Mouse (Mus musculus) neural tube, embryonic 14.5 days (tissue): ENCODE data around the gene Olfr1462. TPM values are rescaled to one million over a fixed set of nuclear protein-coding genes. Genes with fewer than 3 reads are reported as not detected.

Source experiments
- ATAC-seq: fragments of 200-750 bp; cut with Nextera tagmentation; 2 replicates; pipeline ENCODE4 v1.8.0; 2017; ENCODE audit warnings: low read depth, mild to moderate bottlenecking, moderate TSS enrichment, moderate library complexity
- H3K27ac ChIP-seq: fragments of 300-500 bp; sonication (generic); 2 replicates; pipeline ENCODE4 v1.5.1; 2014; ENCODE audit warnings: low read depth, mild to moderate bottlenecking, control low read depth, low read length, moderate library complexity, mixed read lengths
- H3K27me3 ChIP-seq: fragments of 300-500 bp; sonication (generic); 2 replicates; pipeline ENCODE4 v1.6.1; 2014; ENCODE audit warnings: low read length; ENCODE audit not compliant: control insufficient read depth, insufficient read depth
- H3K36me3 ChIP-seq: fragments of 300-500 bp; sonication (generic); 2 replicates; pipeline ENCODE4 v1.6.1; 2014; ENCODE audit warnings: low read length, mixed read lengths; ENCODE audit not compliant: control insufficient read depth, insufficient read depth
- H3K4me1 ChIP-seq: fragments of 300-500 bp; sonication (generic); 2 replicates; pipeline ENCODE4 v1.6.1; 2014; ENCODE audit warnings: low read length; ENCODE audit not compliant: control insufficient read depth, insufficient read depth
- H3K4me2 ChIP-seq: fragments of 300-500 bp; sonication (generic); 2 replicates; pipeline ENCODE4 v1.6.1; 2014; ENCODE audit warnings: mild to moderate bottlenecking, low read depth, low read length, control low read depth
- H3K4me3 ChIP-seq: fragments of 300-500 bp; sonication (generic); 2 replicates; pipeline ENCODE4 v1.5.1; 2014; ENCODE audit warnings: low read depth, low read length, control low read depth, mixed read lengths
- H3K9ac ChIP-seq: fragments of 300-500 bp; sonication (generic); replicated peaks from 2 replicates; pipeline ENCODE4 v1.6.1; 2014; ENCODE audit warnings: low read depth, mild to moderate bottlenecking, control low read depth, low read length, mixed read lengths
- H3K9me3 ChIP-seq: fragments of 300-500 bp; sonication (generic); 2 replicates; pipeline ENCODE4 v1.6.1; 2016; ENCODE audit warnings: low read length; ENCODE audit not compliant: control insufficient read depth
- WGBS: fragments of 180-500 bp; shearing (Covaris S2); extraction: QIAGEN DNeasy Blood & Tissue Kit; methylation state at CpG from one replicate; pipeline ENCODE4 v1.1.7; 2014; 5-methylcytosine and 5-hydroxymethylcytosine counted together
- polyA plus RNA-seq: library from polyadenylated mRNA; unstranded; fragments of >200 nt; fragmentation: Nextera tagmentation; extraction: Ambion mirVana; gene quantifications from 2 replicates; pipeline ENCODE4 v1.2.1, GENCODE M21; 2014

The Olfr1462 gene
- polyA plus RNA-seq = not detected in 2 replicates

DNA sequence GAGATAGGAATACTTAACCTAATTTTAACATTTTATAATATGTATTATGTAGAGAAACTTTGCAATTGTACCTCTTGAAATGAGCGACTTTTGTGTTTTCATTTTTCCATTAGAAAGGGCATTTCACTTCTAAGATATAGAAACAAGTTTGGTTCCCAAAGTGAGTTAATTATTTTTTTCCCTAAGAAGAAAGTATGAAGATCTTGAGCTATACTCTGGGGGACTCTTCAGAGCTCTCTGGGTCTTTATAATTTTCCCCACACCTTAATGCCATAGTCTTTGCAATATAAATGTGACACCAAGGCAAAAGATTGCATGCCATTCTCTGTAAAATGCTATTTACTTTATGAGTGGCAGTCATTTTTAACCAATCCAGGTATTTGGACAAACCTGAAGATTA lies at the start of gene Olfr1462:
Olfr1462 (plus strand) TSS at position 301 of the 400 bp plus-strand sequence.
- H3K36me3 ChIP-seq = no peaks in the 10 kb centered on the region
- H3K9ac ChIP-seq = no peak within 1 kb of the TSS
- H3K27me3 ChIP-seq = no peaks in the 10 kb centered on the region
- no peak within 1 kb of the TSS for H3K4me3 ChIP-seq
- H3K4me1 ChIP-seq = no peaks in the 10 kb centered on the region
- 0 out of 2 replicates have a peak, but pooled peaks cover 4% of the 10 kb centered on the region for H3K9me3 ChIP-seq
- ATAC-seq = no peak
- no peak within 1 kb of the TSS for H3K27ac ChIP-seq
- 85% methylated on average over 1 of the region's 1 CpGs for WGBS
- H3K4me2 ChIP-seq = no peak within 1 kb of the TSS

- 76% methylated on average over 1 of the region's 1 CpGs for WGBS
- Histone ChIP-seq H3K9ac (no peak within 1 kb of the TSS), H3K9me3 (peaks cover 6% of the 10 kb centered on the region; the same call in 1 of the 2 replicates), H3K4me2 (no peak within 1 kb of the TSS), H3K4me1 (no peaks in the 10 kb centered on the region), H3K27me3 (no peaks in the 10 kb centered on the region), H3K4me3 (no peak within 1 kb of the TSS), H3K36me3 (no peaks in the 10 kb centered on the region), H3K27ac (no peak within 1 kb of the TSS)
- no peak for ATAC-seq
These were observed 36.1 kb upstream of the Olfr1462 start, which contains the start of gene Olfr1459 for GRCm38 (mm10) chr19:13149449-13149848. Gene Olfr1459, minus strand, starts transcription at chr19:13149549.

- no peaks in the 10 kb centered on the region for H3K27me3 ChIP-seq
- H3K4me2 ChIP-seq = no peak within 1 kb of the TSS
- H3K27ac ChIP-seq = no peak within 1 kb of the TSS
- no peaks in the 10 kb centered on the region for H3K36me3 ChIP-seq
- H3K4me3 ChIP-seq = no peak within 1 kb of the TSS
- no peaks in the 10 kb centered on the region for H3K4me1 ChIP-seq
- no peak within 1 kb of the TSS for H3K9ac ChIP-seq
- no peaks in the 10 kb centered on the region for H3K9me3 ChIP-seq
- 56% methylated on average over 1 of the region's 1 CpGs for WGBS
- ATAC-seq = no peak
These were observed 22.8 kb upstream of the Olfr1462 start, which contains the start of gene Olfr1461 for GRCm38 (mm10) chr19:13162700-13163099. Gene Olfr1461, plus strand, starts transcription at chr19:13163000.

DNA sequence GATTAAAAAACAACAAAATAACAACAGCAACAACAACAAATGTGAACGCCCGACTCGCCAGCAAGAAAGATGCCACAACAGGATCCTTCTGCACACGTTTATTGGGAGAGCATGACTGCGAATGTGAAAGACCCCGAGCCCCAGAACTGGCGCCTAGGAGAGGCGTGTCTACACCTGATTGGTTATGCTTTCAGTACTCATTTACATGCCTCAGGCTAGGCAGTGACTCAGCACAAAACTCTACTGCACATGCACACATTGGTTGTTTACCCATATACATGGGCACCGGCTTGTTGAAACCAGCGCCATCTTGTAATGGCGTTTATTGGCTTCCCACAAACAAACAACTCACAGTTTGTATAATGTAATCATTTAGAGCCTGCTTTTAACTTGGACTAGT lies 36.1 kb downstream of the Olfr1462 start:
- Histone ChIP-seq H3K4me2 (no peak overlapping the region), H3K27ac (no peak overlapping the region), H3K36me3 (no peaks in the 10 kb centered on the region), H3K9me3 (no peaks in the 10 kb centered on the region; the same call in 1 of the 2 replicates), H3K4me1 (no peaks in the 10 kb centered on the region), H3K4me3 (no peak overlapping the region), H3K27me3 (no peaks in the 10 kb centered on the region), H3K9ac (no peak overlapping the region)
- WGBS = 91% methylated on average over 11 of the region's 11 CpGs
- no peak for ATAC-seq

- Histone ChIP-seq H3K4me2 (no peak within 1 kb of the TSS), H3K27me3 (no peaks in the 10 kb centered on the region), H3K27ac (no peak within 1 kb of the TSS), H3K4me1 (no peaks in the 10 kb centered on the region), H3K4me3 (no peak within 1 kb of the TSS), H3K9ac (no peak within 1 kb of the TSS), H3K9me3 (peaks cover 5% of the 10 kb centered on the region; the same call in 1 of the 2 replicates), H3K36me3 (no peaks in the 10 kb centered on the region)
- no peak for ATAC-seq
These were observed 45.5 kb downstream of the Olfr1462 start, which contains the start of gene Olfr1463 for GRCm38 (mm10) chr19:13231028-13231427. Gene Olfr1463, plus strand, starts transcription at chr19:13231328.

Other genes starting within 250 kb of the Olfr1462 start
- gene Olfr1450, start 235.5 kb upstream of the Olfr1462 start, polyA plus RNA-seq = not detected in 2 replicates
- not detected in 2 replicates for gene Olfr1451, start 190.7 kb upstream of the Olfr1462 start, polyA plus RNA-seq
- not detected in 2 replicates for gene Olfr1453, start 157.4 kb upstream of the Olfr1462 start, polyA plus RNA-seq
- not detected in 2 replicates for gene Olfr1454, start 125.1 kb upstream of the Olfr1462 start, polyA plus RNA-seq
- not detected in 2 replicates for gene Olfr1457, start 87.8 kb upstream of the Olfr1462 start, polyA plus RNA-seq
- gene Olfr1458, start 79.0 kb upstream of the Olfr1462 start, polyA plus RNA-seq = not detected in 2 replicates
- gene Olfr1459, start 36.2 kb upstream of the Olfr1462 start, polyA plus RNA-seq = not detected in 2 replicates
- not detected in 2 replicates for gene Olfr1461, start 22.7 kb upstream of the Olfr1462 start, polyA plus RNA-seq
- gene Olfr1463, start 45.6 kb downstream of the Olfr1462 start, polyA plus RNA-seq = not detected in 2 replicates
- gene Olfr1465, start 129.8 kb downstream of the Olfr1462 start, polyA plus RNA-seq = not detected in 2 replicates
- gene Olfr1466, start 153.1 kb downstream of the Olfr1462 start, polyA plus RNA-seq = not detected in 2 replicates
- gene Olfr1467, start 176.5 kb downstream of the Olfr1462 start, polyA plus RNA-seq = not detected in 2 replicates
- gene Olfr1469, start 222.1 kb downstream of the Olfr1462 start, polyA plus RNA-seq = not detected in 2 replicates